Mouse (Mus musculus): ENCODE measurements around the gene Sorl1.

Sorl1 gene

DNA sequence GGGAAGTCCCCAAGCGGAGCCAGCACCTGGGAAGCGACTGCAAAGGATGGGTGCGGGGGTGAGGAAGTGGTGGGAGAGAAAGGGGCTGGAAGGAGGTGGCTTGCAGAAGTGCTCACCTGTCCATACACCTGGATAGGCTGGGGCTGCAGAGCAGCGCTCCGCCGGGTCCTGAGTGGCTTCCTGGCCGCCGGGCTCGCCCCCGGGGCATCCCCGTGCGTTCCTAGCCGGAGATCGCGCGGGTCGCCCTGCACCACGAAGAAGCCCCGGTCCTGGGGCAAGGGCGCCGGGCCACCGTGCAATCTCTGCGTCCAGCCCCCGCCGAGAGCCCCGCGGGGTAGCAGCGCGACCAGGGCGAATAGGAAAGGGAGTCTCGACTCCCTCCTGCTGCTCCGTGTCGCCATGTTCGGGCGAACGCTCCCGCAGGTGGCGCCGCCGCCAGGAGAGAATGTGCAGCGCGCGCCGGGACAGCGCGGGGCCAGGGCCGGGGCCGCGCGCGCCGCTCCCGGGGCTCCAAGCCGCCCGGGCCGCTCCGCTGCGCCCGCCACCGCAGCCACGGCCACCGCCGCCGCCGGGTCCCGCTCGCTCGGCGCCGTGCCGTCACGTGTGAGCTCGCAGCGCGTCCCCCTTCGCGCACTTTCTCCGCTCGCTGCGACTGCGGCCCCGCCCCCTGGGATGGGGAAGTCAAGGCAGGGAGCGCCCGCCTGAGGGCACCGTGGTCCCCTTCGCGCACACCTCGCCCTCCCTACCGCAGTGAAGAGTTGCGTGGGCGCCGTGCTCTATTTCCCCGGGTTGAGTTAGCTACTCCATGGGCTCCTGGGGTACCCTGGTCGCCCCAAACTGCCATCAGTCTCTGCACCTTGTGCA lies at the start of gene Sorl1:
TSS of gene Sorl1 (minus strand) at position 585 of the 864 bp plus-strand sequence.
- DNase-seq: peak; percentile 79

DNA sequence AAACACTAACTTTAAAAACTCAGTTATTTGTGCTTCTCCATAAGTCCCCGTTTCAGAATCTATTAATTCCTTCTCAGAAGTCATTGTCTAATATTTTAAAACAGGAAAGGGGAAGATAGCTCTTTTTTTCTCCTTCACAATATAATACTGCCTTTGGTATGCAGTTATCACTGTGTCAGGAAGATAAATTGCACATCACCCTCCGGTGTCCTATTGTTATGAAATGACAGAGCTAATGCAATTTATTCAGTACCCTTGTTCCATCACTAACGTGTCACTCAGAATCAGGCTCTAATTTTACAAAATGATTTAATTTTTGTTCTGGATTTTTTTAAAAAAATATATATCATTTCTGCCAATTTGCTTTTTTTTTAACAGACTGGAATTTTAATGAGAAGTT lies 49.7 kb upstream of the Sorl1 start:
- DNase-seq: no peak

DNA sequence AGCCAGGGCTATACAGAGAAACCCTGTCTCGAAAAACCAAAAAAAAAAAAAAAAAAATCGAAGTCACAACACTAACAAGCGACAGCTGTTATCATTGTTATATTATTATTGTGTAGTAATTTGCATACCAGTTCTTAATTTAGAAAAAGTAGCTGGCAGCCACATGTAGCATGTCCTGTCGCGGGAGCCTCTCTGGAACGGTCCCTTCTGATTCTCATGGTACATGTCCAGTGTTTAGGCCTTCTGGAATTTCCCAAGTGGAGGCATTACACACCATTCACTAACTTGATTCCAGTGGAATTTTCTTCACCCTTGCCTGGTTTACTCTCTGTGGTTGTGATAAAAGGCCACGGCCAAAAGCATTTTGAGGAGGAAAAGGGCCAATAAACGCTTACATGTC lies 45.4 kb upstream of the Sorl1 start:
- no peak for DNase-seq

DNA sequence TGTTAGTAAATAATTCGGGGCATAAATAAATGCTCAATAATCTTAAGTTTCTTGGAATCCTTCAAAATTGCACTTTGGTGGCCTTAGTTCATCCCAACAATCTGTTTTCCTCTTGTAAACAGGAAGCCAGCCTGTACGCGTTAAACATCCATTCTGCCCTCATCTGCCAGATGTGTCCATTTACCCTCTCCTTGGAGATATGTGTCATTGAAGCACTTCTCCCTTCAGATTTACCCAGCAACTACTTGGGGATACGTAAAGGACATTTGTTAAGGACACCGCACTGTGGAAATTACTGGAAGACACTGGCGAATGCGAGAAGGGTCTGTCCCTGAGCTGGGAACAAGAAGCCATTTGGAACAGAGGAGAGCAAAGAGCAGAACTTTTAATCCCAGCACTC lies 44.9 kb upstream of the Sorl1 start:
- no peak for DNase-seq

DNA sequence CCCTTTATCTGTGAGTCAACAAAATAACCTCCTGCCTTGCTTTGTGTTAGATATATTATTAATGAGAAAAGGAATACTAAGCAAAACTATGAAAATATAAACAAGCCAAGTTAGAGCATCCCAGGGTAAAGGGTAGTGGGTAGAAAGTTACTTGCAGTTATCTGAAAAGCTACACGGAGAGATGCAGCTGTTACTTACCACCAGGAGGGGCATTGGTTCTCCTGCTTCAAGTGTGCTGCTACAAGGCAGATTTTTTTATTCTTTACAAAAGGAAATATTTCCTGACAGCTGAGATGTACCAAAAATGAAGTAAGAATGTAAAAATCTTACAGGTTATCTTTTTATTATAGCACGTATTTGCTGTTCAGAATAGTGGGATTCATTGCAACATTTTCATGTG lies 40.8 kb upstream of the Sorl1 start:
- no peak for DNase-seq

DNA sequence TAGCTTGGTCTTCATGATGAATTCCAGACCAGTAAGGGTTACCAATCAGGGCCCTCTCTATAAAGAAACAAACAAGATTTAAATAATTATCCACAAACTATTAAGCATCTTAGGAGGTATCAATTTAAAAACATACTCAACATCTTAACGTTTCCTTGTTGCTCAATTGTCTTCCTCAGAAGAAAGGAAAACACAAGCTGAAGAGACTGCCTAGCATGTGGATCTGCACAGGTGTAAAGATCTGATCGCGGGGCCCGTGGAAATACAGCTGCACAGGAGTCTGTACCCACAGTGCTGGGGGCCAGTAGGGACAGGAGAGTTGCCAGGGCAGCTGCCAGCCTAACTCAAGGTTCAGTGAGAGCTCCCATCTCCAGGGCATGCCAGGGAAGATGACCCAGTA lies 38.9 kb upstream of the Sorl1 start:
- DNase-seq: no peak

DNA sequence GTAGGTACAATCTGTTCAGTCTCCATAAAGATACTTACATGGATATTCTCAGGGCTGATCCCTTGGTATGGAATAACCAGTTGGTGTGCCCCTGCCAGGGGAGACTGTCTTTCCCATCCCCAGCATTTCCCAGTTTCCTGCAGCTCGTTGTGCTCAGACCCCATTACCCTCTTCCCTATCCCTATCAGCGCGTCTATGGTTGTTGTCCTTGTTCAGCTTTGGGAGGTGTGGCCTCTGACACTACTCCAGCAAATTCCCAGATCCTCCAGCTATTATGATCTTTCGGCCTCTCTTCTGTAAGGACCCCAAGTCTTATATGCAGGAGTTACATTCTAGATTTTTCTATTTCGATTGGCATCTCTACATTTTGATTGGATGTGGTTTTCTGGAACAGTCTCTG lies 35.3 kb upstream of the Sorl1 start:
- DNase-seq: no peak

DNA sequence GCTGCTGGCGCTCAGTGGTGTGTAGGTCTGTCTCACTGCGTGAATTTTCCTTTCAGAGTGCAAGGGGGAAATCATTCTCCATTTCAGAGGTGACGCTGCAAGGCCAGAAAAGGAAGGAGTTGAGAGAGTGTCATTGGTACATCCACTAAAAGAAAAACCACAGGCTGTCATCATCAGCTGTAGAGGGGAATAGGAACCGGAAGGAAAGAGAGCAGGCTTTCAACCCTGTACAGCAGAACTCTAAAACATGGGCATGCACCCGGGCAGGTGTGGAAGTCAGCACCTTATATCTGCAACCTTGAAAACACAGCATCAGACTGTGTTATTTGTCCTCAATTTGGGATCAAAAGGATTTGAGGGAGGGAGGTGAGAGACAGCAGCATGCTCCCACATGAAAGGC lies 34.6 kb upstream of the Sorl1 start:
- no peak for DNase-seq

DNA sequence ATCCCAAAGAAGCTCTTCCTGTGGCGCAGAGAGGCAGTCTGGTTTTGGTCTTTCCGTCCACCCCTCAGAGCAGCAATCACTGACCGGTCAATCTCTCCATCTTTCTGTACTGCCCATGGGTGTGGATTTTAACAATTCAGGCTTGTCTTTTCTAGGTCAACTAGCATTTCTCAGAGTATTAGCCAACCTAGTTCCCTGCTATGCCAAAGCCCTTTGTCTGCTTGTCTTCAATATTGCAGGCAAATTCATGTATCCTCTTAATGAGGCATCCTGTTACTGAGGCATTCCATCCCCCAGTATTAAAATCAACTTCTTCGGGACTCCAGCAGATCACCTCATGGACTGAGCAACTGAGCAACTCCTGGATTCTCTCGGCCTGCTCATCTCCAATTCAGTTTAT lies 33.9 kb upstream of the Sorl1 start:
- no peak for DNase-seq

DNA sequence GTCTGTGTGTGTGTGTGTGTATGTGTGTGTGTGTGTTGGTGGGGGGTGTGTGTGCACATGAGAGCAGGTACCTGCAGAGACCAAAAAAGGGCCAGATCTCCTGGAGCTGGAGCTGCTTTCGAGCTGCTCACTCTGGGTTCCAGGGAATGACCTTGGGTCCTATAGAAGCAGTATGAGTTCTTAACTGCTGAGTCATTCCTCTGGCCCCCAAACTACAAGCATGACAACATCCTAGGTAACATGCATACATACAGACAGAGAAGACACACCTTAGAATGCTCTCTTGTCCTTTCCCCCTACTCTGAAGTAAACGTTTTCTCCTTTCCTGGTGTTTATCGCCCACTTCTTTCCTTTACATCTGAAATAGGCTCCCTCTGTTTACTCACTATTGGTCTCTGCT lies 32.5 kb upstream of the Sorl1 start:
- no peak for DNase-seq

DNA sequence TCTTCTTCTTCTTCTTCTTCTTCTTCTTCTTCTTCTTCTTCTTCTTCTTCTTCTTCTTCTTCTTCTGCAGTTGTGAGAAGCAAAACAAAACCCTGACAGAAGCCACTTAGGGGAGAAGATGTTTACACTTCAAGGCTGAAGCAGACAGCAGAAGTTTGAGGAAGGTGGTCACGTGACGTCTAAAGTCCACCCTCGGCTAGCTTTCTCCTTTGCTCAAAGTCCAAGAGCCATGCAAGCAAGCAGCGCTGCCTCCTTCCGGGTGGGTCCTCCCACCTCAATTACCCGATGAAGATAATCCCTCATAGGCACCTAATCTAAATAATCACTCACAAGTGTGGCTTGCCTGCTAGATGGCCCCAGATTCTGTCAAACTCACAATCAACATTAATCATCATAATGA lies 30.6 kb upstream of the Sorl1 start:
- DNase-seq: no peak

DNA sequence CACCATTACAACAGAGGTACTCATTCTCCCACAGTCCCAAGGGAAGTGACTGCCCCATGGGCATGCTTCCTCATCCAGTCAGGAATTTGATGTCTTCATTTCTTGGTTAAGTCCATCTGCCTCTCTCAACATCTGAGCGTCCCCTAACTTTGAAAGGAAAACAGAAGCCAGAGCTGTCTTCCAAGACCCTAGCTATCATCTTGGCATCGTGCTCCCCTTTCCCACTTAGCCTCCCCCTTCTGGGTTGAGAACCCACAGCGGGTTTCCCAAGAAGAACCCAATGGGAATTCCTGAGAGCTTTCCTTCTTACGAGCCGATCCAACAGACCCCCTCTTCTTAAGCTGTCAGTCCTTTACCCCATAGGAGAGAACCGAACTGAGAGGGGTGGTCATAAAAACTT lies 24.7 kb upstream of the Sorl1 start:
- DNase-seq: no peak

DNA sequence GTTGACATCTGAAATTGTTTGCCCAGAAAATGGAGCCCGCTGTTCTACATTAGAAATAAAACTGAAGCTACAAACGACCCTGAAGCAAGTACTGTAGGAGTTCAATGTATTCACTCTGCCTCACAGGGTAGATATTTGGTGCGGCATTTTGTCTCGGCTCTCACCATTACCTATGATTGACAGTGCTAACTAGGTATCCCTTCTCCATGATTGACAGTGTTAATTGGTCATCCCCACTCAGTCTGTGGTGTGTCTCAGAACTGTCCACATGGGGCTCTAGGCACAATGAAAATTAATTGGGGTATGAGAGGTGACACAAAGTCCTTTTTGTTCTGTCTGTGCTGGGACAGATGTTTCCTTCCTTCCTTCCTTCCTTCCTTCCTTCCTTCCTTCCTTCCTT lies 23.9 kb upstream of the Sorl1 start:
- DNase-seq: no peak

DNA sequence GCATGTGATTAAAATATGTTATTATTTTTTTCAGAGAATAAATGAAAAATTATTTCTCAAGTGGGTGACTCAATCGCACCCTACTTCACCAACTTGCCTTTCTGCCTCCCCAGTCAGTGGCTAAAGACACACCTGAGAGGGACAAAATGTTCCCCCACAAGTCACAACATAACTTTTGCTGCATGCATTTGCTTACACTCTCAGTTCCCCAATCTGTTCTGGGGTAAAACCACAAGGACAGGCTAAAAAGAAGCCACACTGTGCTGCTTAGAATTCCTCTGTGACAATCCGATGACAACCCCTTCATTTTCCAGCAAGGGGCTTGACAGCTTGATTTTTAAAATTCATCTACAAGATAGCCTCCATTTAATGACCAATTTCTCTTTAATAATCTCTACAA lies 22.4 kb upstream of the Sorl1 start:
- DNase-seq: no peak

DNA sequence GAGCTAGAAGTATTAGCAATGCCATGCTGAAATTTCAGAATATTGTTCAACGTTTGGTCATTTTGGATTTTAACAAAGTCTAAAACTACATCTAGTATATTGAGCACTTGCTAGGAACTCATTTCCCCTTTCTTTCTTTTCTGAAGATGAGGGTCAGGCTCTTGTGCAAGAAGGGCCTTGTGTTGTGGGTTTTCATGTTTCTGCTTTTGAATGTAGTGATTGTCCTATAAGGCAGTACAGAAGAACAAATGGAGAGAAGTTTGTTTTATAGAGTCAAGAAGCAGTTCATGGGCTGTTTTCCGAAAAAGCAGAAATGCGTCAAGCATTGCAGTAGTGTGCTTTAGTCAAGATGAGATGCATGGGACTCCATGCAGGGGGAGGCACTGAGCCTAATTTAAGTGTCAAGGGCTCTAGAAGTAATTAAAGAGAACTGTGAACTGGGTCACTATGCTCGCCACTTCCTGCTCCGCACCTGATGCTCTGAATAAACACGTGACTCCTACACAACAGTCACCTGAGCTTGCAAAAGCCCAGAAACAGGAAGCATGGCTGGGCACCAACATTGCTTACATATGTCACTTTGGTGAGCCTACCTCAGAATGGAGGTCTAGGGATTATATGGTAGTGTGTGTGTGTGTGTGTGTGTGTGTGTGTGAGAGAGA lies 17.6 kb upstream of the Sorl1 start:
- no peak for DNase-seq

DNA sequence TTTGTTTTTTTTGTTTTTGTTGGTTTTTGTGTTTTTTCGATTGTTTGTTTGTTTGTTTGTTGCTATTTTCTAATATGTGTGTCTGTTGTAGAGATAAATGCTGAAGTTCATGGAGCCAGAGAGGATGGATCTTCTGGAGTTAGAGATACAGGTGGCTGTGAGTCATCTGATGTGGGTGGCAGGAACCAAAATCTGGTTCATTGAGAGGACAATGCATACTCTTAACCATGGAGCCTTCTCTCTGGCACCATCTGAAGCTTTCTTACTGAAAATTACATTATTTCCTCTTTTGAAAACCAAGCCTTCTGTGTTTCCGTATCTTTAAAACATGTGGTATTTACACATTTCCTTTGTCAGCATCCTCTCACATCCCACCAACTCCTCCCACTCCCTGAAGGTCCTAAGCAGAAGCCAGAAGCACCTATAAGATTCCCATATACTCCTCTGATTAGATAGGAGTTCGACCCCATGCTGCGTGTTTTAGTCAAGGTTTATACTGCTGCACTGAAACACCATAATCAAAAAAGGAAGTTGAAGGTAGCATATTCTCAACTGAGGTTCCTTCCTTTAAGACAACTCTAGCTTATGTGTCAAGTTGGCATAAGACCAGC lies 14.3 kb upstream of the Sorl1 start:
- peak; percentile 66 for DNase-seq

DNA sequence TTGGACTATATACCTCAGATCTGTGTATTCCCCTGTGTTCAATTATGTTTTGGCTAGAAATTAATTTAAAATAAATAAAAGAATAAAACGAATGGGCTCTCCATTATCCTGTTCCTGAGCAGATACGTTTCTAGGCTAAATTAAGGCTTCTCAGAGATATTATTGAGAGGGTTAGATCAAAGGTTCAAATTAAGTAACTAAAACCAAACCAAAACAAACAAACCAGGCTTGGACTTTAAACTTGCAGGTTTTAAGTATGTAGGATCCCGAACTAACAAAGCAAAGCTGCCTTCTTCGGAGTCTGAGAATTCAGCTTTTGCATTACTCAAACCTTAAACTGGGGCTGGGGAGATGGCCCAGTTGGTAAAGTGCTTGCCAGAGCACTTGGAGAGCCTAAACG lies 13.5 kb upstream of the Sorl1 start:
- DNase-seq: no peak

DNA sequence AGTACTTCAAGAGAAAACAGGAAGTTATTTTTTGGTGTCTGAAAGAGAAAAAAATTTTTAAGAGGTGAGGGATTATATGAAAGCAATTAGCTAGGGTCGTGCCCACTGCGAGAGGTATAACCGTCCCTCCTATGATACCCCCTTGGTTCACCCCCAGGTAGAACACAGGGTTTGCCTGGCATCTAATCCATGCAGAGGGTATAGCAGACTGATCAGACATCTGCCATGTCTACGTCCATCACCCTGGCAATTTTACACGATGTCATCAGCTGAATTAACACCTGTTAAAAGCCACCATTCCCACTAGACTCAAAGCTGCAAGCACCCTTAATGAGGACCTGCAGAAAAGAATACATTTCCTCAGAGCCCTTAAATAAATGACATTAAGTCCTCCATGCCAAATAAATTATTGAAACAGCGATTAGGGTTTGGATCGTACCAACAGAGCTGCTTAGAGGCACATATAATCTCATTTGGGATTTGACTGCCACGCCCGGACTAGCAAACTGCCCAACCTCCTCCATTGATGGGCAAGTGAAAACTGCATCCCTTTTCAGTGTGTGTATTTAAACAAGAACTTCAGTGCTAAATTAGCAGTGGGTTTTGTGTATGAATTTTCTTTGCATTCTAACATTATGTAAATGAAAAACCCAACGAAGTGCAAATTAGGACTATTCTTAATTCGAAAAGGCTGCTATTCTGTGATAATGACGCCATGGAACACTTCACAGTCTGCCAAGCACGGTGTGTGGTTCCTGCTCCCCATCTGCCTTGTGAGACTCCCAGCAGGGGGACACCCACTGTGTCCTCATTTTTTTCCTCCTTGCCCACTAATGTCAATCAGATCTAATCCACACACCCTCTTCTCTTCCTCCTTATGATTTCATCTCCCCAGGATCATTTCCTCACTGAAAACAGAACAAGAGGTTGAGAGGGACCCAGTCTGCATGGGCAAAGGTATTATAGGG lies 7.0 kb upstream of the Sorl1 start:
- peak; percentile 73 for DNase-seq

DNA sequence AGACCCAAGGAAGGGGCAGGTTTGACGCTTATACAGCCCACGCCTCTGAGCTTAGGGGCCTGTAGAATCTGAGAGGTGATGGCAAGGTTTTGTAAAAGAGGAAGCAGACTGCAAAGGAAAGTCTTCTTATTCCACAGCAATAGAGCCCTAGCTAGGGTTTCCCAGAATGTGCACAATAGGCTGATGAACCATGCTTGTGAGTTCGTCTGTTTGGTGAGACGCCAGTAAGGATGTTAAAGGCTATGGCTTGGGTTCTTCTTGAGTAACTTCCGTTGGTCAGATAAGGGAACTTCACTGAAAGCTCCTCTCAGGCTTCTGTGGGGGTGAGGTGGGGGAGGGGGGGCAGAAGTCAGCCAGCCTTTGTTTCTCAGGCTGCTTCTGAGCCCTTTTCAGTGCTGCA lies 3.9 kb upstream of the Sorl1 start:
- no peak for DNase-seq

DNA sequence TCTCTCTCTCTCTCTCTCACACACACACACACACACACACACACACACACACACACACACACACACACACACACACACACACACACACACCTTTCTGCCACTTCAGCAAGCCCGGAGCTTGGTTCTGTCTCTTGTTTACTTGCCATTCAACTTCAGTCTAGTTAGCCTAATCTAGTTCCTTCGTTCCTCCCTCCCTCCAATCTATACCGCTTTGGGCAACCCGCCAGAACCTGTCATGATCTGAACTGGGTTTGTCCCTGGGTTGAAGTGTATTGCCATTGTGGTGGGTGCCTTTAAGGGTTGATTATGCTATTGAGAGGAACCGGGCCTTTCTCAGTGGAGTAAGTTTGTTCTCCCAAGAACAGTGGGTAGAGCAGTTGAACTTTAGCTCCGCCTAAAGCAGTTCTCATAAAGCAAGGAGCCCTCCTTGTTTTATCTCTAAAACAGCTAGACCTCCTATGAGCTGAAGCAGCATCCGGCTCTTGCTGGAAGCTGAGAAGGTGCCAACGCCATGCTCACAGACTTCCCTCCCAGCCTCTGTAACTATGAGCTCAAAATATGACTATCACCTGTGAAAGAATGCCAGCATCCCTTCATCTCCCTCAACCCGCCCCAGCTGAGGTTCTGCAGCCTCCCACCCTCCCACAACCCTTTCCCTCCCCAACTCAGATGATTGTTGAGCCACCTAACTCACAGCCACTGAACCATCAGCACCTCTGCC lies 1.3 kb upstream of the Sorl1 start:
- peak; percentile 54 for DNase-seq

DNA sequence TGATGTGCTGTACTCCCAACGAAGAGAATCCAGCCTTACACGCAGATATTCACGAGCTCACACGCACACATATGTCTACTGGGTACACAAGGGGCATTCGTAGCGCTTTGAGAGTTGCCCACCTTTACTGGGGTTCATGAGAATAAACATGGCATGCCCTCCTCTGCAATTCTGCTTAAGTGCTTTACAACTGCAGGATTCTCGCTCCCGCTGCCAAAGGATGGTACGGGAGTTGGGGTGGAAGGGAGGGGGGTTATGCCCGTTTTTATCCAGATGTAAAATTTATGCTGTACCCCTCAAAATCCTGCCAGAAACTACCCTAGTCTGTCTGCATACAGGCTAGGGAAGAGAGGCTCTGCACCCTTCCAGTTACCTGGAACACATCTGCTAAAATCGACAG lies 893 bp downstream of the Sorl1 start:
- no peak for DNase-seq

DNA sequence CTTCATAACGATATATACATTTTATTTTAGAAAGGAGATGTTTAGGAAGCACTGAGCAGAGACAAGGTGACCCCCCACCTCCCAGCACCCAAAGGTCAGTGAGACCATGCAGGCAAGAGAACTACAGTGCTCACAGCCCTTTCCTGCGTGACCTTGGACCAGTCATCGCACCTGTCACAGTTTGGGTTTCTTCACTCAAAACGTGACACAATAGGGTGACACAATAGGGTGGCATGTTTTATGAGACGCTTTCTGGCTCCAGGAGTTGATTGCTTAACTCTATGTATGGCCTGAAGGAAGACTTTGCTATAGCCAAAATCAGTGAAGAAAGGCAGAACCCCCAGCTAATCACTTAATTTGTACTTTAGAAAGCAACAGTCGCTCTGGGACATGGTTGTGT lies 1.7 kb downstream of the Sorl1 start:
- no peak for DNase-seq

Measured in right cerebral cortex, adult 18-20 months (tissue).